Mouse (Mus musculus) frontal cortex, adult 2 months (tissue): ENCODE data around the gene Ece1. TPM values are rescaled to one million over a fixed set of nuclear protein-coding genes. Genes with fewer than 3 reads are reported as not detected.

ENCODE experiments used
- DNase-seq, 2 experiments: peaks; one replicate each; pipeline ENCODE4 v3.0.0; 2022; ENCODE audit warnings: low spot score in 1 of 2; ENCODE audit errors: extremely low spot score in 1 of 2
- polyA plus RNA-seq: library from polyadenylated mRNA; depleted of rRNA; stranded (reverse); fragments of >200 nt; gene quantifications from 2 replicates; pipeline ENCODE4 v1.2.3, GENCODE M21; 2012

Gene Ece1
- polyA plus RNA-seq, 1 experiment = 29.5 TPM

DNA sequence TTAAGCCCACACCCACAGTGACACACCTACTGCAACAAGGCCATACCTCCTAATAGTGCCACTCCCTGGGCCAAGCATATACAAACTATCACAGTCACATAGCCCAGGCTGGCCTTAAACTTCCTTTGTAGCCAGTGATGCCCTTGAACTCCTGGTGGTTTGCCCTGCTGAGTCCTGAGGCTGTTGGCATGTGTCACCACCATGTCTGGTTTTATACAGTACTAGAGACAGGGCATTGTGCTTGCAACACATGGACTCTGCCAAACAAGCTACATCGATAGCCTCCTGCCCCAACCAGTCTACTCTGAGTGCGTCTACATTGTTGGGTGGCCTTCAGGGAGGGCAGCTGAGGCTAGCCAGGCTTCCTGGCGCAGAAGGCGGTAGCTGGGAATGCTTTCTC is 74.1 kb downstream of the Ece1 start:
- no peak for DNase-seq

DNA sequence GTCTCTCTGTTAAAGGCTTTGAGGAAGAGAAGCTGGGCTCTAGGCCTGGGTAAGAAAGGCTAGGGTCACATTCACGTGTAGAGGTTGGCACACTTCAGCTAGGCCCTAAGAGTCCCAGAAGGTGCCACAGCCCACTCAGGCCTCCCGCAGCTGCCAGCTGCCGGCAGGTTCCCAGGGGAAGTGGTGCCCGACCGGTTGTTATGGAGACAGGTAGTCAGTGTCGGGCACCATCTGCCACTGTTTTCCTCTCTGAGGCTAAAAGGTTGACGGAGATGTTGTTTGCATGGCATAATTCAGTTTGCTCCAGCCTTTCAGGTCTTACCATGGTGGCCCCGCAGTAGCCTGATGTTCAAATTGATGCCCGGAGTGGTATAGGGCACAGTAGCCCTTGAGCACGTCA is 78.0 kb downstream of the Ece1 start:
- DNase-seq = peak in 1 of 2 experiments; percentile 33

DNA sequence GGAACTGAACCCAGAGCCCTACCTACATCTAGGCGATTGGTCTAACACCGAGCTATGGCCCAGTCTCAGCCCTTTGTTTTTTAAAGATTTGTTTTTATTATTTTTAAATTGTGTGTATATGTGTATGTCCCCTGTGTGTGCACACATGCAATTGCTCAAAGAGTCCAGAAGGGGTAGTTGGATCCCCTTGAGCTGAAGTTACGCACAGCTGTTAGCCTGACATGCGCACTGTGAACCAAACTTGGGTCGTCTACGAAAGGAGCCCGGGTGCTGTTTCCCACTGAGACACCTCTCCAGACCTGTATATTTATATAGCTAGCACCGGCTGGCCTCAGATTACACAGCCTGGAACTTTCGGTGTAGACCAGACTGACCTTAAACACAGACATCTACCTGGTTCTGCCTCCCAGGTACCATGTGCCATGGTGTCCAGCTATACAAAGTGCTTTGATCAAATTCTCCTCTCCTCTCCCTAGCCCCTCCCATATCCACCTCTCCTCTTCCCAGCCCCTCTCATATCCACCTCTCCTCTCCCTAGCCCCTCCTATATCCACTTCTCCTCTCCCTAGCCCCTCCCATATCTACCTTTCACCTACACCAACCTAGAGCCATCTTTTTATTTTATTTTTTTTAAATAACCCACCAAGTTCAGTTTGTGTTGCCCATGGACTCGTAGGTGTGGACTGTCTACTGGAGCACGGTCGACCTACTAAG is 79.3 kb downstream of the Ece1 start:
- no peak for DNase-seq

DNA sequence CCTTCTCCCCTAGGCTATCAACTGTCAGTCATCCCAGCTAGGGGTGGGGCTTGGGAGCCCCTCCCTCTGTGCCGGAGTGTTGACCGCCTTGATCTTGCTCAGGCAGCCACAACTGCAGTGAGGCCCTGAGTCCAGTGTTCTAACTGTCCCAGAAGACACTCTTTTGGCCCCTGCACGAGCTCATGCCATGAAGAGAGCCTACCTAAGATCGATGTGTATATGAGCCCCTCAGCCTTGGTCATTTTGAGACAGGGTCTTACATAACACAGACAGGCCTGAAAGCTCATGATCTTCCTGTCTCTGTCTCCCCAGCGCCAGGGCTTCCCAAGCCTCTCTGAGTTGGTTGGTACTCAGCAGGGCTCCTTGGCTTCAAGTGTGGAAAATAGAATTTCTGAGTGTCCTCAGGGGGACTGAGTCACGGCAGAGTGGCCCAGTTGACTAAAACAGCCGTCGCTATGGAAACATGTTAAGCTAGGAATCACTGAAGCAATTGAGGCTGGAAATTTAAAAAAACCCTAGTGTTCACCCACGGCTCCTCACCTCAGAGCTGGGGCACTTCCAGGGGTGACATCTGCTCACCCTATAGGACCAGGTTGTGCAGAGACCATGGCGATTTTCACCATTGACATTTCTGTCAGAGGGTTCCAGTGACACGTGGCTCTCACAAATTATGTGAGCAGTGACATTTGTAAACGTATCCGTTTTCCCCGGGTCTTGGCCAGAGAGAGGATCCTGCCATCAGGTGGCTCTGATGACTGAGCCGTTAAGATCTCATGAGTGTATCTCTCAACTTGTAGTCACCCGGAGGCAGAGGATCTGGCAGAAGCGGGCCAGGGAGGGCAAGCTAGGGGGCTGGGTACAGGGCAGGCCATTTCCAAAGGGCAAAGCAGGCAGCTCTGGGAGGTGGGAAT is 80.1 kb downstream of the Ece1 start:
- peak; percentile 53 to 74 for DNase-seq

DNA sequence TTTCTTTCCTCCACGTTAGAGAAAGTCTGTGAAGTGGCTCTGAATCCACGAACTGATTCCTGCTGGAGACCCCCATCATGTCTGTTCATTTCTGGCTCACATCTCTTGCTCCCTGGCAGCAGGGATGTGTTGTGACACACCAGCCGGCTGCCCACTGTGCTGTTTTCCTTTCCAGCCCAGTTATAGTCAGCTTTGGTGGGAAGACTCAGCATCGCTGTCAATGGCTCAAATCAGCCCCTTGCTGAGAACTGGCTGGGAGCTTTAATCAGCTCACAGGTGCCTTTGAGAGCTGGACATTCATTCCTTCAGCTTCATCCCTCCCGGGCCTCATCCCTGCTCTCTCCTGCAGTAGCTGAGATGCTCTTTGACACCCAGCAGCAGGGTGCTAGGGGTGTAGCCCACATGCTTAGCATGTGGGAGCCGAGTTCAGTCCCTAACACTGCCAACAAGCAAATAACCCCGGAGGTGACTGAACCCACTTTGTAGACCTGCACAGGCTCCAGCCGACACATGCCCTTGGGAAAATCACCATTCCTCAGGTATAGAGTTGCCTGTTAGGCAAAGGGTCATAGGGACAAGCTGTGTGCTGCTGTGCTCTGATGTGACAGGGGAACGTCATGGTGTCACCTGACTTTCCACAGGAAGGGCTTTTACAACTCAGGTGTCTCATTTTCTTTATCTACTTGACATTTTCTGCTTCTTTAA is 80.9 kb downstream of the Ece1 start:
- peak in 1 of 2 experiments; percentile 46 for DNase-seq

DNA sequence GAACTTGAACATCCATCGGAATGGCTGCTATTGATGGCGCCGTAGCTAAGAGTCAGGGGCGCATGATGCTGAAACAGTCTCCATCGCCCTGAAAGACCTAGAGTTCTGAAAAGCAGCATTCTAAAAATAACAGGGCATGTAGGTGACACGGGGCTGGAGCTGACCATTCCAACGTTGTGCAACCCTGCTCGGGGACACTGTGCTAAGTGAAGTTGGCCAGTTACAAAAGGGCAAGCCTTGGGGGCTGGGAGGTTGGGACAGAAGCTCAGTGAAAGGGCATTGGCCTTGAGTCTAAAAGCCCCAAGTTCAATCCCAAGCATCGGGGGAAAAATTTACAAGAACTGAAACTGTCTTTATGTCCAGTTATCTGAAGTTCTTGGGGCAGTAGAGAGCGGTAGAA is 81.5 kb downstream of the Ece1 start:
- DNase-seq = no peak

DNA sequence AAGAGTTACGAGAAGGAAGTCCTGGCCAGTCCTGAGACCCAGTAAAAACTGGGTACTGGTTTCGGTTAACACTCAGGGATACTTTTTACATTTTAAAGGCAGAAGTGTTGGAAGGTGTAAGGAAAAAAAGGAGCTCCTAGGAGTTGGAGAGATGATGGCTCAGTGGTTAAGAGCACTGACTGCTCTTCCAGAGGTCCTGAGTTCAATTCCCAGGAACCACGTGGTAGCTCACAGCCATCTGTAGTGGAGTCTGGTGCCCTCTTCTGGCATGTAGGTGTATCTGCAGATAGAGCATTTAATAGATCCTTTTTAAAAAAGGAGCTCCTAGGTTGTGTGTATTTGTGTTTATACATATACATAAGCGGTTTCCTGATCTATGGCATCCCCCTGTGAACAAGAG is 83.3 kb downstream of the Ece1 start:
- no peak for DNase-seq

DNA sequence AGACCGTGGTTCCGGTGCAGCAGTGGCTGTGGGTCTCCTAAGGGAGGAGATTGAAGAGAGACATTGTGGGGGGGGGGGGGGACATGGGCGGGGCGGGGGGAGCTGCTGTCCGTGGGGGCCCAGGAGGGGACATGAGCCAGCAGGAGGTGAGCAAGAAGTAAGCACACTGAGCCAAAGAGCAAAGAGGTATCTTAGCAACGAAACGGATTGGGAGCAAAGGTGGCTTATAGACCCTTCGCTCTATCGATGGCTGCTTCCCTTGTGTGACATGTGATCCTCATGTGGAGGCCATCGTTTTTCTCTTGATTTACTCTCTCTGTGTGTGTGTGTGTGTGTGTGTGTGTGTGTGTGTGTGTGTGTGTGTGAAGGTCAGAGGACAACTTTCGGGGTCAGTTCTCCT is 84.4 kb downstream of the Ece1 start:
- DNase-seq = no peak

DNA sequence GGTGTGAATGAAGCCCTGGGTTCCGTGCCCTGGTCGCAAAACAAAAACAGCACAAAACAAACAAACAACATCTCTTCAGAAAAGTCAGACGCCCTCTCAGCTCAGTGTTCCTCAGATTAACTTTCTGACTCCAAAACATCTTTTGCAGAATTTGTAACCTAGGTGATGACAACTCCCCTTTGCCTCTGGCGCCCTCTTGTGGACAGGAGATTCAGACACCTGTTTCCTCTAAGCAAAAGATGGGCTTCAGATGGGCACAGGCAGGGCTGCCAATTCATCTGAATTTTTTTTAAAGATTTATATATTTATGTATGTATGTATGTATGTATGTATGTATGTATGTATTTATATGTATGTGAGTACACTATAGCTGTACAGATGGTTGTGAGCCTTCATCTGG is 90.8 kb downstream of the Ece1 start:
- peak in 1 of 2 experiments; percentile 88 for DNase-seq

DNA sequence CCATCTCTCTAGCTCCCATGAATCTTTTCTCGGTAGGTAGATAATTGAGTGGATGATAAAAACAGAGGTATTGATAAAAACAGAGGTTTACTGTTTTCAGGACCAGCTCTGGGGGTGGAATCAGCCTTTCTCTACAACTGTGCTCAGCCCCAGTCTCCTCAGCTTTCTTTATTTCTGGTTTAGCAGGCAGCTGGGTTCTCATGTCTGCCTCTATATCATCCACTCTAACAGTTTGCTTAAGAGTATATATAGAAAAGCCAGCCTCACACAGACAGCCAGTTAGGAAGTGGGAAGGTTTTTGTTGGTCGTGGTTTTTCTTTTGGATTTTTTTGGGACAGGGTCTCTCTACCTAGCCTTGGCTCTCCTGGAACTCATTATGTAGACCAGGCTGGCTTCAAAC is 92.1 kb downstream of the Ece1 start:
- DNase-seq = no peak

DNA sequence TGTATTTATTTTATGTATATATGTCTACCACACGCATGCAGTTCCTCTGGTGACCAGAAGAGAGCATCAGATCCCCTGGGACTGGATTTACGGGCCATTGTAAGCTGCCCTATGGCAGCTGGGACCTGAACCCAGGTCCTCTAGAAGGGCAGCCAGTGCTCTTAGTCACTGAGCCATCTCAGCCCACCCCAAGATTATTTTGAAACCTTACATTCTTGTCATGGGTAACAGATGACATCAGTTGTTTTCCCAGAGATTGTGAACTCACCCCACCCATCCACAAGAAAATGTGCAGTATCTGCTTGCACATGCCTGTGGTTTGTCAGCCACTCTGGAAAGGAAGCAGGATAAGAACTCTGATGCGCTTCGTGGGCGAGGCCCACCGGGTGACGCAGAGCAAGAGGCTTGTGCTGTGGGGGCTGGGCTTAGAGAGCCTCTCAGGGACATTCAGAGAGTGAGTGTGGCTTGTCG is 92.9 kb downstream of the Ece1 start:
- peak in 1 of 2 experiments; percentile 47 for DNase-seq

DNA sequence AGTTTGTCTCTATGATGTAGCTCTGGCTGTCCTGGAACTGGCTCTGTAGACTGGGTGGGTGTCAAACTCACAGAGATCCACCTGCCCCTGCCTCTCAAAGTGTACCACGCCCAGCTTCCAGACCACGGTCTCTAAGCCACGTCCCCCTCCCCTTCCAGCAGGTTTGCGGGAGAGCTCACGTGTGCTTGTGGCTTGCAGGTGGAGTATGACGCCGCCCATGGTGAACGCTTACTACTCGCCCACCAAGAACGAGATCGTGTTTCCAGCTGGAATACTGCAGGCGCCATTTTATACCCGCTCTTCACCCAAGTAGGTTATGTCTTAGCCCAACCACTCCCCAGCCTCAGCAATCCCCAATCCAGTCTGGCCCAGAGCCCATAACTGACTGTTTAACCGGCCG is 94.2 kb downstream of the Ece1 start:
- DNase-seq = no peak

DNA sequence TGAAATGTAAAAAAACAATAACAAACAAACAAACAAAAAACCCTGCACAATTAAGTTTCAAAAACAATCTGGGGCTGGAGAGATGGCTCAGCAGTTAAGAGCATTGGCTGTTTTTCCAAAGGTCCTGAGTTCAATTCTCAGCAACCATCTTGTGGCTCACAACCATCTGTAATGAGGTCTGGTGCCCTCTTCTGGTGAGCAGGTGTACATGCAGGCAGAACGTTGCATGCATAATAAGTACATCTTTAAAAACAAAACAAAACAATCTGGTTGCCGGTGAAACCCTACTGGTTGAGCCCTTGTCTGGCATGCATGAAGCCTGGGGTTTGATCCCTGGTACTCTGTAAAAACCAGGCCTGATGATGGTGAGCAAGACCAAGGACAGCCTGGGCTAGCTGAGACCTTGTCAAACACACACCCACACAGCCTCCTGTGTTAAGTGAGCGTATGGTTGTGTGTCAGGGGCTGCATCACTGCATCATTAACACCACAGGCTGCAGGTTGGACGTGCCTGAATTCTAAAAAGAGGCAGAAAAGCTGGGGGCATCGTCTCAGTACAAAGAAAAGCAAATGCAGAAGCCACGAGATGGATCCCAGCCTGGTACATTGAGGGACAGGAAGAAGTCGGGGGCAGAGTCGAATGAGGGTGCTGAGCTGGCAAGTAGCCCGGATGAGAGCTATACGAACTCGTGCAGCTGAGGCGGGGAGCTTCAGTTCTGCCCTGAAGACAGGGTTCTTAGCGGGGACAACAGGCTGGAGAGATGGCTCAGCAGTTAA is 98.0 kb downstream of the Ece1 start:
- peak; percentile 50 to 76 for DNase-seq

DNA sequence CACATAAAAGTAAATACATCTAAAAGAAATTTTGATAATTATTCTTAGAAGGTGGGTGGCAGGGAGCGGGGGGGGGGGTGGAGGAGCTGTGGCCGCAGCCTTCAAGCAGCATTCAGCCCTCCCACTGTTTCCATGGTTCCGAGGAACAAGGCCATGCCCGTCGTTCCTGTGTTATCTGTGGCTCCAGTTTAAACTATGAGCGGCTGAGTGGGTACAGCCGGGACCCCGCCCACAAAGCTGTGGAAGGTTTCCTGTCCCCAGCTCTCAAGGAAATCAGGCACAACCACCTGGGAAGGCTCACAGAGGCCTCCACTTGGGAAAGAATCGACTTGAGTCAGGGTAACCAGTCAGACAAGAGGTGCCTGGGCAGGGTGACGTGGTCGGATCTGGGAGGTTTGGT is 98.7 kb downstream of the Ece1 start:
- DNase-seq = peak in 1 of 2 experiments; percentile 26

DNA sequence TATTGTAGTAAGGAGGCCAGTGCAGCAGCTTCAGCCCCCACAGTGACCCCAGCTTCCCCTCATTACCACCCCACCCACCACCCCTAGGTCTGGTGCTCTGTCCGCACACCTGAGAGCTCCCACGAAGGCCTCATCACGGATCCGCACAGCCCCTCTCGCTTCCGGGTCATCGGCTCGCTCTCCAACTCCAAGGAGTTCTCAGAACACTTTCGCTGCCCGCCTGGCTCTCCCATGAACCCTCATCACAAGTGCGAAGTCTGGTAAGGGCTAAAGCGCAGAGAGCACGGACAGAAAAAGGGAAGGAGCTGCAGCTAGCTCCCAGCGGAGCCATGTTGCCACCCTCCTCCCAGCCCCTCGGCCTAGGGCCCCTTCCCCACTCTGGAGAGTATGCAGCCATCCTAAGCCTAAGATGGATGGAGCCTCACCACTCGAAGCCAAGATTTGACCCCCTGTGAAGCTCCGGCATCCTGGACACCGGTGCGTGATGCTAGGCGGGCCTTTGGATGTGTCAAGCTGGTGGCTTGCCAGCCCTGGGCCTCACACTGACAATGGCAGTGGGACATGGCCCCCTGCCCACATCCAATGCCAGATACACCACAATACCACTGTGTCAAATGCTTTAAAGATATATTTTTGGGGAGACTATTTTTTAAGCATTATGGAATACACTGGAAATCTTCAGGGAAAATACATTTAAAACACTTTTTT is 100.8 kb downstream of the Ece1 start:
- no peak for DNase-seq

DNA sequence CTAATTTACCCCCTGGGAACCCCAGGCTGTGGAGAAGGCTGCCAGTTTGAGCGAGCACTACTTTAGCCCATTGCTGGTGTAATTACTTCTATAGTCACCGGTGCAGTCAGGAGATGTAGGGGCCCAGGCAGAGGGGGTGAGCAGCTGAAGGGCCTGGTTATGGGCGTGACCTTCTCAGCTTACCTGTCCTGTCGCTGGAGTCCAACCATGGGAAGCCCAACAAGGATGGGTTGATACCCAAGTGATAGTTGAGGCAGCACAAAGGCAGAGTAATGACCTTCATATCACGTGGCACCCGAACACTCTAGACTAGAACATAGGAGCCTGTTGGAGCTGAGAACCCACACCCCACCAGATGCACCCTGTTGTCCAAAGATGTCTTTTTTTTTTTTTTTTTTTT is 101.4 kb downstream of the Ece1 start:
- no peak for DNase-seq

DNA sequence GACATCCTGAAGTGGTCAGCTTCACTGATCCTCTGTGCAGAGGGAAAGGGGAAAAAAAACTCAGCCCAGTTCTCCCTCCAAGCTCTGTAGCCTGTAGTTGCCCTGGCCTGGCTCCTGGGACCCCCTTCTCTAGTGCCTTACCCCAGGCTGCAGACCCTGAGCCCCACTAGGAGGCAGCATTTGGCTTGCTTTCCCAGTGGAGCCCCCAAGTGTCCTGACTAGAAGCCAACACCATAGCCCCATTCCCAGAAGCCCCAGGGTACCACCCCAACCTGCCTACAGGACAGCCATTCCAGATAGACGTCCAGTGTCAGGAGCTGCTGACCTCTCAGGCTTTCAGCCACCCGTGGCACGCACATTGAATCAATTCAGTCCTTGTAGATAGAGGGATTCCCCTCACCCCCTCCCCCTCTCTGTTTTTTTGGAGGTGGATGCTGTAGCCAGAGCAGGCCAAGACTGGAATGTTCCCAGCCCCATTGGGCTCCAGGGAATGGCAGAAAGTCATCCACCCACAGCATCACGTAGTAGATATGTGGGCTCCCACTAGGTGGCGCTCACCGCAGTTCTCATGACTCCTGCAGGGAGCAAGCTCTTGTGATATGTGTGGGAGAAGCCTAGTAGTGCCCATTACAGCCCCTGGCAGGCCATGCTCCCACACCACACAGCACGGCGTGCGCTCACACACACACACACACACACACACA is 102.0 kb downstream of the Ece1 start:
- DNase-seq = peak; percentile 63 to 92

DNA sequence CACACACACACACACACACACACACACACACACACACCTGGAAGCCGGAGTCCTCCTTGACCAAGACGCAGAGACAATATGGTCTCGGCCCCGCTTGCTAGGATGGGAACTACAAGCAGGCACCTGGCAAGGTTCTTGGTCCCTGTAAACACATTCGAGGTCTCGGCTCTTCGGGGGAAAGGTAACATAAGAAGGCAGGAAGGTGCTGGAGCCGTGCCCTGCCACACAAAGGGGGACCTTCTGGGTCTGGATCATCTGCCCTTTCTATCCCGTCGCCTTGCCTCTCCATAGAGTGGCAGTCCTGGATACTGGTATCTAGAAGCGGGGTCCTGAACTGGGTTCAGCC is 102.5 kb downstream of the Ece1 start:
- no peak for DNase-seq

DNA sequence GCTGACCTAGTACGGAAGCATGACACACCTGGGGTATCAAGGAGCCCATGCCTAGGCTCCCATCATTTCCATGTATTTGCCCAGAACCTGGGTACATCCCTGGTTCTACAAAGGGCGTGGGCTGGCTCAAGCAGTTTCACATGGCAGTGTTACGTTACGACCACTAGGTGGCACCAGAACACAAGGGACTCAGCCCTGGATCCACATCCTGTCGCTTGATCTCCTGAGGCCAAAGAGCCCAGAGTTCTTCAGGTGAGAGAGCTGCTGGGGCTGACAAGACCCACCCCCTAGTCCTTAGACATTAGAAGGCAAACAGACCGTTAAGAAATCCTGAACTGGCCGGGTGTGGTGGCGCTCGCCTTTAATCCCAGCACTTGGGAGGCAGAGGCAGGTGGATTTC is 106.2 kb downstream of the Ece1 start:
- DNase-seq = peak; percentile 59 to 89
